9 mouse cellular contexts compared by ENCODE assay signal in genomic region chr19:47508771-47509281, GRCm38 (mm10). TPM values are rescaled to one million over a fixed set of nuclear protein-coding genes. Genes with fewer than 3 reads are reported as not detected.
DNase-seq lines count a peak whose midpoint lies in the region; ATAC-seq lines count a peak whose summit lies in the region.
"Had no signal": no experiment of that assay in that cellular context is flagged by ENCODE, and none has a peak within 500 bp of the region (broad histone marks: within the 10 kb centered on the region; RNA-seq: fewer than 3 reads in every experiment).

No protein-coding gene starts in this region.

- no peak for ATAC-seq in hindbrain, embryonic 12.5 days (ENCODE audit: low FRiP score)
- no peak for ATAC-seq in hindbrain, embryonic 11.5 days (ENCODE audit: low FRiP score)
- ATAC-seq in common myeloid progenitor, adult 5-6 weeks (replicated peaks; ENCODE audit: low read depth, poor library complexity, severe bottlenecking) = peak; percentile 33
- ATAC-seq in limb, embryonic 13.5 days (ENCODE audit: low FRiP score, low read depth) = no peak
- ATAC-seq in erythroblast, adult 5-6 weeks (replicated peaks; ENCODE audit: low FRiP score, poor library complexity, severe bottlenecking) = no peak; the same call in 1 of the 2 replicates
- no peak for ATAC-seq in inflammation-experienced regulatory T-cells, adult 6 months
- ATAC-seq: forebrain, postnatal 0 days had no signal

- DNase-seq in hindbrain, embryonic 11.5 days (ENCODE audit: low spot score) = no peak
- DNase-seq in monocyte, adult 2 months (ENCODE audit: low read depth in 1 of 2, low spot score in 2 of 2) = peak; percentile 61 to 84
- no peak for DNase-seq in ovary, postnatal 10 days (ENCODE audit: low spot score)
- DNase-seq: forebrain, postnatal 0 days had no signal

- no peak overlapping the region for H3K4me2 ChIP-seq in hindbrain, embryonic 12.5 days (replicated peaks)
- no peak overlapping the region for H3K4me2 ChIP-seq in hindbrain, embryonic 11.5 days (replicated peaks; ENCODE audit: low read depth, low read length)
- no peak overlapping the region for H3K4me2 ChIP-seq in limb, embryonic 13.5 days (replicated peaks)

- 88% methylated on average over 5 of the region's 5 CpGs for WGBS in hindbrain, embryonic 12.5 days
- 80% methylated on average over 5 of the region's 5 CpGs for WGBS in hindbrain, embryonic 11.5 days
- WGBS in limb, embryonic 13.5 days = 69% methylated on average over 5 of the region's 5 CpGs

- 0 out of 2 replicates have a peak overlapping the region, but pooled peaks have one; percentile 30 for H3K27ac ChIP-seq in hindbrain, embryonic 12.5 days
- H3K27ac ChIP-seq in hindbrain, embryonic 11.5 days (ENCODE audit: low read depth, low read length) = no peak overlapping the region
- H3K27ac ChIP-seq in limb, embryonic 13.5 days = 0 out of 2 replicates have a peak overlapping the region, but pooled peaks have one; percentile 15

- H3K9me3 ChIP-seq in hindbrain, embryonic 12.5 days (replicated peaks) = no peaks in the 10 kb centered on the region
- H3K9me3 ChIP-seq in hindbrain, embryonic 11.5 days (ENCODE audit: control insufficient read depth, low read length) = no peaks in the 10 kb centered on the region
- no peaks in the 10 kb centered on the region for H3K9me3 ChIP-seq in limb, embryonic 13.5 days

- H3K36me3 ChIP-seq in hindbrain, embryonic 12.5 days = 0 out of 2 replicates have a peak, but pooled peaks cover 6% of the 10 kb centered on the region
- H3K36me3 ChIP-seq in hindbrain, embryonic 11.5 days (ENCODE audit: control insufficient read depth, insufficient read depth, low read length) = no peaks in the 10 kb centered on the region
- H3K36me3 ChIP-seq in limb, embryonic 13.5 days = peaks cover 41% of the 10 kb centered on the region

- no peaks in the 10 kb centered on the region for H3K27me3 ChIP-seq in hindbrain, embryonic 12.5 days
- no peaks in the 10 kb centered on the region for H3K27me3 ChIP-seq in hindbrain, embryonic 11.5 days (ENCODE audit: control insufficient read depth, insufficient read depth, low read length)
- H3K27me3 ChIP-seq in limb, embryonic 13.5 days = no peaks in the 10 kb centered on the region

- H3K4me1 ChIP-seq in hindbrain, embryonic 12.5 days = peaks cover 17% of the 10 kb centered on the region
- H3K4me1 ChIP-seq in hindbrain, embryonic 11.5 days (replicated peaks; ENCODE audit: control insufficient read depth, insufficient read depth, low read length) = peaks cover 7% of the 10 kb centered on the region
- H3K4me1 ChIP-seq in limb, embryonic 13.5 days = peaks cover 8% of the 10 kb centered on the region; the same call in 1 of the 2 replicates

- no peak overlapping the region for H3K9ac ChIP-seq in hindbrain, embryonic 12.5 days
- H3K9ac ChIP-seq in hindbrain, embryonic 11.5 days (ENCODE audit: low read depth, low read length) = no peak overlapping the region
- no peak overlapping the region for H3K9ac ChIP-seq in limb, embryonic 13.5 days
- H3K9ac ChIP-seq: forebrain, postnatal 0 days had no signal

- H3K4me3 ChIP-seq in hindbrain, embryonic 12.5 days = no peak overlapping the region
- no peak overlapping the region for H3K4me3 ChIP-seq in hindbrain, embryonic 11.5 days (ENCODE audit: low read depth, low read length)
- no peak overlapping the region for H3K4me3 ChIP-seq in limb, embryonic 13.5 days

RNA-seq across cellular contexts. Expression of gene Stn1, which starts 28.5 kb away (rescaled TPM):
- polyA plus RNA-seq in hindbrain, embryonic 12.5 days (2016; fragmentation: Nextera tagmentation; extraction: Ambion mirVana) = 42.1 and 44.2 TPM in 2 replicates
- 46.8 and 55.4 TPM in 2 replicates for polyA plus RNA-seq in hindbrain, embryonic 11.5 days (2014; fragmentation: Nextera tagmentation; extraction: Ambion mirVana)
- total RNA-seq in common myeloid progenitor, adult 5-6 weeks (2017) = 8.0 and 12.4 TPM in 2 replicates
- polyA plus RNA-seq in limb, embryonic 13.5 days (2015; fragmentation: Nextera tagmentation; extraction: Ambion mirVana) = 55.5 and 58.0 TPM in 2 replicates
- total RNA-seq in erythroblast, adult 5-6 weeks (2015; ENCODE audit: low replicate concordance) = 3.8 TPM in 2 replicates
- 7.1 and 8.2 TPM in 2 replicates for total RNA-seq in erythroblast, adult 5-6 weeks (2017; ENCODE audit: low replicate concordance)
- 10 to 100 TPM; 27.8 to 36.9 (median 31.0) TPM for polyA plus RNA-seq in inflammation-experienced regulatory T-cells, adult 6 months (2017; shearing (Covaris generic))

RNA-seq across cellular contexts. Expression of gene Sh3pxd2a, which starts 44.6 kb away (rescaled TPM):
- polyA plus RNA-seq in hindbrain, embryonic 12.5 days (2016; fragmentation: Nextera tagmentation; extraction: Ambion mirVana) = 3.9 and 5.4 TPM in 2 replicates
- 5.5 and 6.9 TPM in 2 replicates for polyA plus RNA-seq in hindbrain, embryonic 11.5 days (2014; fragmentation: Nextera tagmentation; extraction: Ambion mirVana)
- 1.6 and 2.1 TPM in 2 replicates for total RNA-seq in common myeloid progenitor, adult 5-6 weeks (2017)
- polyA plus RNA-seq in limb, embryonic 13.5 days (2015; fragmentation: Nextera tagmentation; extraction: Ambion mirVana) = 8.9 and 10.1 TPM in 2 replicates
- 0.19 and 1.5 TPM in 2 replicates for total RNA-seq in erythroblast, adult 5-6 weeks (2015; ENCODE audit: low replicate concordance)
- 1.1 and 1.4 TPM in 2 replicates for total RNA-seq in erythroblast, adult 5-6 weeks (2017; ENCODE audit: low replicate concordance)
- polyA plus RNA-seq in inflammation-experienced regulatory T-cells, adult 6 months (2017; shearing (Covaris generic)) = under 1 TPM; 0.30 to 0.87 (median 0.54) TPM

Comparison
In these comparisons a context has a peak if more than half of its experiments do, and no peak if none do; other contexts are left out.
1. DNase-seq: peak in monocyte, adult 2 months (2 of 2); none in hindbrain, embryonic 11.5 days (single experiment) and ovary, postnatal 10 days (single experiment).